Mouse (Mus musculus): ENCODE data around the gene Kcnj14.
A peak's percentile ranks its signal among the peaks of the same experiment; 100 is the strongest.

Kcnj14 gene

DNA sequence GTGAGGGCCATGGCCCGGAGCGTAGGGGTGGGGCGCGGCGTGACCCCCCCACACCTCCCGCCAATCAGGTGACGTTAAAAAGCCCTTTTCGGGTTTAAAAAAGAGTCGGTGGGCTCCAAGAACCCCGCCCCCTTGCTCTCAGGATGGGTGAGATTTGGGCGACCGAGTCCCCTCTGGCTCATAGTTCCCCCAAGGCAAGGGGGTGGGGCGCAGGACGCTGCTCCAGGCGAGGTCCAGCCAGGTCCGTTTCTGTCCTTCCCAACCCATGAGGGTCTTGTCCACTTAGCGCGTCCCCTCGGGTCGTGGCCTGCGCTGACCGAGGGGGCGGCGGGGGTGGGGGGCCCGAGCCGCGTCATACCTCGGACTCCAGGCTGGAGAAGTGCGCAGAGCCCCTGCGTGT lies 7.8 kb upstream of the Kcnj14 start:
- DNase-seq (ENCODE audit: low spot score in 2 of 2), result no peak

DNA sequence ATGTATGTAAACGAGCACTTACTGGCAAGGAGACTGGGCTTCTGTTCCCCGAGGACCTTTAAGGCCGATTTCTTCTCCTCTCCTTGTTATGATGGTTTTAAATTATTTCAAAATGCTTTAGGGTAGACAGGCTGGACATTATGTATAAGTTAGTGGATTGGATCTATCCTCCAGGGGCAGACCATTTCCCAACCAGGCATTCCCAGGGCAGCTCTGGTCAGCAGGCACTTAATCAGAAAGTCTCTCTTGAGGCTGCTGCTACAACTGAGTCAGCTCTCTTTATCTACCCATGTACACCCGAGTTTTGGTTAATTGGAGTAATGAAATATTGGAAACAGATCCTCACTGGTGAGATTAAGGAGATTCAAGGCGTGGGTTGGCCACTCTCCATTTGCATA lies 6.5 kb upstream of the Kcnj14 start:
- no peak for DNase-seq (ENCODE audit: low spot score in 2 of 2)

DNA sequence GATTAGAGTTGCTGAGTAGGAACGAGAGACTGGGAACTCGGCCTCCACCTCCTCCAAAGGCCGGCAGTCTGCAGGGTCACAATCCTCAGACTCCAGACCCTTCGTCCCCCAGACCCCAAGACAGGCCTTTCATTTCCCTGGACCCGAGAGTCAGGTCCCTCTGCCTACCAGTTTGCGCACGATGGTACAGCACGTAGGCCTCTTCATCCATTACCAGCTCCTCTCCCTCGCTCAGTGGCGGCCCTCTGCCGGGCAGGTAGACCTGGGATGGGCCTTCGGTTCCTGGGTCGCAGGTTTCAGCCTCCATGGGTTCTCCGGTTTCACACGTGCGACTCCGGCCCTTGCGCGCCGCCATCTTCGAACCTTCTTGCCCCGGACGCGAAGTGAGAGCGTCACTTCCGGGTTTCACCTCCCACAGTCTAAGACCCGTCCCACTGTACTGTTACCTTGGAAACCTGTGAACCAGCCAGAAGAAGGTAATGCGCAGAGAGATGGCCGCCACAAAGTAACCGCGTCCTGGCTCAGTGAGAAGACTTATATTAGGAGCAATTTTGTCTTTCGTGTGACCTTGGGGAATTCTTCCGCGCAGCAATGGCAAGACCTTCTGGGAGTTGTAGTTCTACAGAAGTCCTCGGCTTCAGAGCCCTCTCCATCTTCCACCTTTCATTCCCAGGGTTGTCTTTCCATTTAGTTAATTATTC lies 6.0 kb upstream of the Kcnj14 start, which contains the start of gene Grwd1:
Gene Grwd1, minus strand, starts transcription at position 518 of the 701 bp plus-strand sequence.
- peak; percentile 77 to 80 for DNase-seq (ENCODE audit: low spot score in 2 of 2)

DNA sequence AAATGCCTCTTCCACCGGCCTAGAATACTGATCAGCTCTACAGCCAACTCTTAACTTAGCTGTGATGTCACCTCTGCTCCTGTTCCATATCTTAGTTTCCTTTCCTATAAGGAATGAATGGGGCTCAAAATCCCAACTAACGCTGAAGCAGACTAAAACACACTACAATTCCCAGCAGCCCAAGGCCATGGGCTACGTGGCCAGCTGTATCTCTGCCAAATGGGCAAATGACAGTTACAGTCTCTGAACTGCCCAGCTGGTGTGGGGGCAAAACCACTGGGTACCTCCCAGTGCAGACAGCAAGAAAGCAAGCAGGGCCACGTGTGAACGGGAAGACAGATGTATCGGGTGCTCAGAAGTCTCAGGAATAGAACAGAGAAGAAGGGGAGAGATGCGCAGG lies 2.0 kb upstream of the Kcnj14 start:
- DNase-seq (ENCODE audit: low spot score in 2 of 2), result no peak

DNA sequence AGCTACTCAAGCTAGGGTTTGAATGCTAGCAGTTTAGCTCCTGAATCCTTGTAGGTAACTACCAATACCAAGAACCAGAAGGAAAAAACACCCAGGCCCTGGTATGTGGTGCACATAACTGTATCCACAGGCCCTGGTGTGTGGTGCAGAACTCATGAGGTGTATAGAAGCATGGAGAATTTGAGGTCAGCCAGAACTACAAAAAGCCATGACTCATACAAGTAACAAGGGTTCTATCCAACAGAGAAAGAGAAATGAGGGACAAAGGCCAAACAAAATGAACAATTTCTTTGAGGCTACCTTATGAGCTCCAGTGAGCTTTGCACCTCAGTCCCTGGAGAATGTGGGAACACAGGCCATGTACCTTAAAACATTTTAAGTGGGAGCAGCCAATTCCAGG lies 3.7 kb downstream of the Kcnj14 start:
- DNase-seq (ENCODE audit: low spot score in 2 of 2), result no peak

DNA sequence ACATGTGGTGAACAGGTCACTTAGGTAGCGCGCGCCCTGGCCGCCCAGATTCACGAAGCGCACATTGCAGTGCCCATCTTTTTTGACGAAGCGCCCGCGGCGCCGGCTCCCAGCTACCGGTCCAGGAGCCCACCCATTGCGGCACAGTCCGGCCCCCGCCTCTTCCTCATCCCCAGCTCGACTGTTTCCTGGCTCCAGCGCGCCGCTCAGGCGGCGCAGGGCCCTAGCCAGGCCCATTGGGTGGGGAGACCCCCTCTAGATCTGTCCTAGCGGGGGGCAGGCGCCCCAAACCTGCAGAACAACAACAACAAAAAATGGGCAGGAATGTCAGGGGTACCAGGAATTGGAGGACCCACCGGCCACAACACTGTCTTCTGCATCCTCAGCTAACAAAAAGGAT lies 4.7 kb downstream of the Kcnj14 start:
- no peak for DNase-seq (ENCODE audit: low spot score in 2 of 2)

DNA sequence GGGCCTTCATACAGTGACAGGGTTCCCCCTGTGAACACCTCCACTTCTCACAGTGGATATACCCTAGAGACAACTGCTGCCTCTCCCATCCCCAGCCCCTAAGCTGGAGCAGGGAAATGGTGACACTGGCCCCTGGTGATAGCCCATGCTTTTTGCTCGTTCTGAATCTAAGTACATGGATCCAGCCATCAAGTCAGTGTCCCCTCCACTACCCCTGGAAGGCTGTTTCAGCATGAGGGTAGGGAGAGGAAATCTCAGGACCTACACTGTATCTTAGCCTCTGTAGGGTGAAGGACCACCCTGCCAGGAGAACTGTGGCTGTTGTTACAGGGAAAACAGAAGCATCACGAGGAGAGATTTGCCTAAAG lies 8.6 kb downstream of the Kcnj14 start:
- no peak for DNase-seq (ENCODE audit: low spot score in 2 of 2)

DNA sequence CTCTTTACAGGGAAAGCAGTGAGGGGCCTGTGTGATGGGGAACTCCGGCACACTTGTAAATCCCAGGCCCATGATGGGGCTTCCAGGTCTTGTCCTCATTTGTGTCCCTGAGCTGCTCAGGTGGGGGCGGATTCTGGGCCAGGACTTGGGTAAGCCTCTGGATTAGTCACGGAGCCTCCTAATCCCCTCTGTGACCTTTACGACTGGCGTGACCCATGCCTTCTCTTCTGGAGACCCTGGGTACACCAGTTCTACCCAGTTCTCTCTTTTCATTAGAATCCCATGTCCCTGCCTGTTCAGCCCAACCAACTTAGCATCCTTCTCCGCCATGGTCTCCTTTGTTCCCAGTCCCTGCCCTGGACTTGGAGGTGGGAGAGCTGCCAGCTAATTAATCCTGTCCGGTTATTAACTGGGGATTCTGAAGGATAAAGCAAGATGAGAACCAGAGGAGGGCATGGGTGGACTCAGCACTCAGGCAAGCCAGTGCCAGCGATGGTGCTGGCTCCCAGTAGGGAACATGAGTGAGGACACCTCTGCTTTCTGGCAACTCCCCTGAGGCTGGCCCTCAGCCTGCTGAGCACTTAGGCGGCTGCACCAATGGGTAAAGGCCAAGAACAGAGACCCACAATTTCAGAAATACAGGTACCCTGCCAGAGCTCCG lies 9.1 kb downstream of the Kcnj14 start:
- no peak for DNase-seq (ENCODE audit: low spot score in 2 of 2)

DNA sequence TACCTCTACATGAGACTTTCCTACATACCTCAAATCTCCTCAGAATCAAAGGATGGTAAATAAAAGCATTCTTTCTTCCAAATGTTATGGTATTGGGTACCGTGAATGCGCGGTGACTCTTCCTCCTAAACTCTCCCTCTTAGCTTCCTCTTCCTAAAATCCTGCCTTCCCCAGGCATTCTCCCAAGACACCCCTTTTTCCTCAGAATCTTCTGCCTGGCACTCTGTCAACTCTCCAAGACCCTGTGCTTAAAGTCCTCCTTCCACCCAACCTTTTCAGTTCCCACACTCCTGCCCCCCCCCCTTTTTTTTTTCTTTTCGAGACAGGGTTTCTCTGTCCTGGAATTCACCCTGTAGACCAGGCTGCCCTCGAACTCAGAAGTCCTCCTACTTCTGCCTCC lies 9.7 kb downstream of the Kcnj14 start:
- no peak for DNase-seq (ENCODE audit: low spot score in 2 of 2)

DNA sequence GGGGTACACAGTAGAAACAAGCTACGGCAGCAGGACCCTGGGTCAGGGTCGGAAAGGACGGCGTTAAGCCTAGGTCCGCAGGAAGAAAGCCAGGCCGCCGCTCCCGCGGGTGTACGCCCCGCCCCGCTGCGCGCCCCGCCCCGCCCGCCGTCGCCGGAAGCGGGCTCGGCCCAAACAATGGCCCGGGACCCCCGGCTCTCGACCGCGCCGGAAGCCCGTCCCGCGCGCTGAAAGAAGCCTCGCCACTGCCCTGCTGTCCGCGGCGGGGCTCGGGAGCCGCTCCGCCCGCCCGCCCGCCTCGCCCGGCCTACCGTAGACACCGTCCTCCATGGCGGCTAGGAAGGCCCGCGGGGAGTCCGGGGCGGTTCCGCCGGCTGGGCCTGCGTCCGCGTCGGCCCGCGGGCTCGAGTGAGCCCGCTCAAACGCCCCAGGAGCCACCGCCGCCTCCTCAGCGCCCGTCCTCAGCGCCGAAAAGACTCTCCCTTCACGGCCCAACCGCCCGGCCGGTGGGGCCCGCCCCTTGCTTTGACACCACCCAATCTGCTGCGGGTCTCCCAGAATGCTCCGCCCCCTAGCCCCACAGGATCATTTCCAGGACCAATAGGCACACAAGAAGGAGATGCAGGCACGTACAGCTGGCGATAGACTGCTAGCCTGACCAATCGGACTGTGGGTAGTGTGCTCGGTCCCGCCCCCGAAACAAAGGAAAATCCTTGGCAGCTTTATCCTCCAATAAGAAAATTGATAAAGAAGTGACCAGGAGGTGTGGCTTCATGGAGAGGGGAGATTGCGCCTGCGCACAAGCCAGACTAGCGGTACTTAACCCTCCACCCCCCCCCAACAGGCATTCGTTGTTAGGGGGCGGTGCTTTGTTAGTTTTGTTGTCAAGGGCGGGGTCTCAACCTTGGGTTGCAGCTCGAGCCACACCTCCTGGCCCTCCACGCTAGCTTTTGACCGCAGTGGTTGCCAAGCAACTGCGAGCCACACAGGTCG lies 10.5 kb downstream of the Kcnj14 start, which contains the start of gene Cyth2:
Gene Cyth2, minus strand, starts transcription at position 795 of the 993 bp plus-strand sequence.
- peak; percentile 97 to 99 for DNase-seq (ENCODE audit: low spot score in 2 of 2)

DNA sequence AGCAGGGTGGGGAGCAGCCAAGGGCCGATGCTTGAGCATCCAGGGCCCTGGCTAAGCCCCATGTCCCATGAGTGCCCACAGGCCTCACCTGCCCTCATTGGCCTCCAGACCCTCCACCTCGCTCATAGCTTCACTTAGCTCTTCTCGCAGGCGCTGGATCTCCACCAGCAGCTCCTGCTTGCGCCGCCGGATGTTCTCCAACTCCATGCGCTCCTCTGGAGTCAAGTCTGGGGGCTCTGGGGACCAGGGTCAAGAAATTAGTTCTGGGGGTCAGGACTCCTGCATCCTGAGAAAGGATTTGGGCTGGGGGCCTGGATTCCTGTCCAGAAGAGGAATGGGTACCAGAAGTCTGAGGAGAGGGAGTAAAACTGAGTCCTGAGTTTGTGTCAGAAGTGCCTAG lies 11.7 kb downstream of the Kcnj14 start:
- no peak for DNase-seq (ENCODE audit: low spot score in 2 of 2)

DNA sequence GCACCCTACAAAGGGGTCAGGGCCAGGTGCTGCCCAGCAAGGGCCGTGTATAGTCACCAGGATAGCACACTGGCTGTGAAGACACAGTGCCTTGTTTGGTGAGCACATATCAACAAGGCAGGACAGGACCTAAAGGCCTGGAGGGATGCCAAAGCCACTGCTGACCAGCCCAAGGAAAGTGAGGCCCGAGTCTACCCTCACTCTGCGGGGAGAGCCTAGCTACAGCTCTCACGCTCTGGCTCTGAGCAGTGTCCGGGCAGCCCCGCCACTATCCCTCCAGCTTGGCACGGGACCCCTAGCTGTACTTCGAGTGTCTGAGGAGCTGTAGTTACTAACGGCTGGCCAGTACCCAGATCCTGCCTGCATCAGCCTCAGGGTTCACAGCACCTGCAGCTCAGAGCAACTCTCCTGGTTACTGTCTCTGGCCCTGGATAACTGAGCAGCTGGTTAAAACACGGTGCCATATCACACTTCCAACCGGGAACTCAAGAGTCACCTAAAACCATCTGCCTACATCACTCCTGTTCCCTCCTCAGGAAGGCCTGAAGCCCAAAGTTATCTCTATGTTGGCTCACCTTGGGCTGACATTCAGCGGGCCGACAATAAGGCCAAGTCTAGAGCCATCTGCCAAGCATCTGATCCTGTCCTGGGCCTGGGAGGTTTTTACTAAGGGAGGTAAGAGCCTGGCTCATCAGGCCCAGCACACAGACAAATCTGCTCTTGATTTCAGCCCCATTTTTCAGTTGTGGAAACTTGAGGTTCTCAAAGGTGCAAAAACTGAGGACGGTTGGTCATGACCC lies 15.1 kb downstream of the Kcnj14 start:
- no peak for DNase-seq (ENCODE audit: low spot score in 2 of 2)

DNA sequence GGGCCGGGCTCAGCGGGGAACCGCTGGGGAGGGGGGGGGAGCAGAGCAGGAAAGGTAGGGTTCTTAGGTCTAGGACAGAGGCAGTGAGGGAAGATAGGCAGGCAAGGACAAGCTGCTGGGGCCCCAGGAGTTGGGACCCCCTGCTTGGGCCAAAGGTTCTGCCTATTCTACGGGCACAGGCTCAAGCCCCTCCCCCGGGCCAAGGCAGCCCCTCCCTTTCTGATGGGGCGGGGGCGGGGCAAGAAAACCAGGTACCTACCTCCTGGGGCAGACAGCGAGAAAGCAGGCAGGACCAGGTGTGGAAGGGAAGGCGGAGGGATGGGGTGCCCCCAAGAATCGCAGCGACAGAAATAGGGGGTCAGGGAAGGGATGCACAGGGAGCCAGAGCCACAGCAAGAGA lies 16.1 kb downstream of the Kcnj14 start:
- no peak for DNase-seq (ENCODE audit: low spot score in 2 of 2)

DNA sequence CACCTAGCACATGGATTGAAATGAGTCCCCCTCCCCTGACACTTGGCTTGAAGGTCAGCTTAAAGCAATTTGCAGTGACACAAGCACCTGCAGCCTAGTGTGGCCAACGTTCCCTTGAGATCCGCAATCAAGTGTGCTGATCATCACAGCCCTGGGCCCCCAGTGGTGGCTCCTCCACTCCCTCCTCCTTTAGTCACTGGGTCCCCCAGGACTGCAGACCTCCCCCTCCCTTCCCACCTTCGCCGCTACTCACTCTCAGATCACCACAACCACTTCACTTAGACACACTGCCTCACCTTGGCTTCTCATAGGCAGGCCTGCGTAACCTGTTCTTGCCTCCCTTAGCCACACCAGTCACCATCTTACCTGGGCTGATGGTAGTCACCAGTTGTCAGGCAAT lies 18.6 kb downstream of the Kcnj14 start:
- no peak for DNase-seq (ENCODE audit: low spot score in 2 of 2)

DNA sequence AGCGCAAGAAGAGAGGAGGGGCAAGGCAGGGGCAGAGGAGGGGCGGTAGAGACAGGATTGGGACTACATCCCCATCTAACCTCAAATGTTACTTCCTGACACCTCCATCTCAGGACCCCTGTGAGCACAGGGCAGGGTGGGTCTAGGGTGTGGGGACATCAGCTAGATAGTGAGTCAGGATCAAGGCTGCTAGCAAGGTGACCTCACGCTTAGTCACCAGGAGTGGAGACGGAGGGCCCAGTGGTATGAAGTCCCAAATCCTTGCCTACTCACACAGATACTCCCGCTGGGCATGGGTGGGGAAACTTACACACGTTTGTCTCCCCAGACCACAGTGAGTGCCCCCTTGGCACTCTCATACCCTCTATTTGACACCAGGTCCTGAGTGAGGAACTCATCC lies 22.0 kb downstream of the Kcnj14 start:
- no peak for DNase-seq (ENCODE audit: low spot score in 2 of 2)

DNA sequence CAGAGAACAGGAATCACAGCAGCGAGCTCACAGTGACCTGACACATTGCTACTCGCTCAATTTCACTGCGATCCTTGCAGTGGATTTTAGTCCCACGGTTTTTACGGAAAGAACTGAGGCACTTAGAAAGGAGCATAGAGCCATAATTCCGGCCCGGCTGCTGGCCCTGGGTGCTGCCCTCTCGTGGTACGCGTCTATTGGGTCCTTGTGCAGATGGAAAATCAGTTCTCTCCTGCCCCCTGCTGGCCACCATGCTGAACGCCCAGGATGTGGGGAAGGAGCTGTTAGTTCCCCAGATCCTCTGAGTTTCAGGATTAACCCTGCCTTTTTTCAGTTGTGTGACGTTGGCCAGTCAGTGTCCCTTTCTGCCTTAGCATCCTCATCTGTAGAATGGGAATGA lies 23.2 kb downstream of the Kcnj14 start:
- peak; percentile 82 to 93 for DNase-seq (ENCODE audit: low spot score in 2 of 2)

DNA sequence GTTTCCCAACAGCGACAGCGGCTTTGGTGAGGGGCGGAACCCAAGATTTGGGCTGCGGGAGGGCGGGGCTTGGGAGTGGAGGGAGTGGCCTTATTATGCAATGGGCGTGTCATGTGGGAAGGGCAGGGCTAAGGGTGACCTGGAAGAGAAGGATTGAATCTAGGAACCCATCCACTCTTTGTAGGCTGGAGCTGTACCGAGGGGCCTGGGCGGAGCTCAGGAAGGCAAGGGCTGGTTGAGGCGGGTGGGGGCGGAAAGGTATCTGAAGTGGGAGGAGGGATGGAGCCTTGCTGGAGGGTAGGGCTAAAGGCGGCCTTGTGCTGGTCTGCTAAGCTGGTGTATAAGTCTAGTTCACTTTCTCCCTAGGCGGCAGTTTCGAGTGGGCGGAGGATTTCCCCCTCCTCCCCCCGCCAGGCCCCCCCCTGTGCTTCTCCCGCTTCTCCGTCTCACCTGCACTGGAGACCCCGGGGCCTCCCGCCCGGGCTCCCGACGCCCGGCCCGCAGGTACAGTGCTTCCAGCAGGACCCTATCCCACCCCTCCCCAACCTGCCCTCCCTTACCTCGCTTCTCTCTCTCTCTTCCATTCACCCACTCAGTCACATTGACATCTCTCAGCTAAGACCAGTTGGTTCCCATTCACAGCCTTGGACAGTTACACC lies 23.9 kb downstream of the Kcnj14 start:
- no peak for DNase-seq (ENCODE audit: low spot score in 2 of 2)

DNA sequence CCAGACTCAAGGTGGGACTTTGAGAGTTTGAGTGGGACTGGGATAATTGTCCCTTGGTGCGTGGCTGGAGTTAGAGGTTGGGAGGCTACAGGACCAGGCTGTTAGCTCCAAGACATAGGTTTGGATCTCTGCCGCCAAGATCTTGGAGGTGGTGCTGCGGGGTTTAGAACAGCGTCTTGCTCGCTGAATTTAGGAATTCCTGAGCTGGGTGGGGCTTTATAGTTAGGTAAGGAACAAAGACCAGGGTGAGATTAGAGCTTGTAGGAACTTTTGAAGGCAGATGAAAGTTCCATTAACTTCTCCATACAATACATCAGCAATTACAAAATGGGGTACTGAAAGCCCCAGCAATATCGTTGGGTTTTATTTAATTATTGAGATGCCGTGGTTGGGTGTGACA lies 24.6 kb downstream of the Kcnj14 start:
- DNase-seq (ENCODE audit: low spot score in 2 of 2), result no peak

DNA sequence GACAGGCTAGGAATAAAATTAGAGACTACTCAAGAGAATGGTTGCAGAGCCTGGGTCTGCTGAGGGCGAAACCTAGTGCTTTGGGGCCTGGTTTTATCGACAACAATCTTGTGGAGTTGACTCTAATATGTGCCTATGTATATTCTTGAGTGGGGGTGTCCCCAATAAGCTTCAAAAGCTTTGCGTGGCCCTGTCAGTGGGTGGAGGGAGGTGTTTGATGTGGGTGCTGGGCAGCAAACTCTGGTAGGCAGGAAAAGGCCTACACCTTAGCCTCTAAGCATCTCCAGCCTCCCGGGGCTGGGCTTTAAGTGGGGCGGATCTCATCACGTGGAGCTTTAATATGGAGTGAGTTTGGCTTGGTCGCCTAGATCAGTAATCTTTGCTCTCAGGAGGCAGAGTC lies 25.7 kb downstream of the Kcnj14 start:
- no peak for DNase-seq (ENCODE audit: low spot score in 2 of 2)

DNA sequence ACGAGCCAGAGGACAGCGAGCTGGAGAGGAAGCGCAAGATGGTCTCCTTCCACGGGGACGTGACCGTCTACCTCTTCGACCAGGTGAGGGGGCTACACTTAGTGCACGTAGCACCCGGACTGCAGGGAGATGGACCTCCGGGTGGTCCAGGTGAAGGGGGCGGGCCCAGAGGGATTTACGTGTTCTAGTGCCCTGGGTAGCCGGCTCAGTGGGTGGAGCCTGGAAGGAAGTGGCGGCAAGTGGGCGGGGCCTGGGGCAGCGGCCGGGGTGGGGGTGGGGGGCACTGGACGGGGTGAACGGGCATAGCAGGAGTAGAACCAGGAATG lies 26.1 kb downstream of the Kcnj14 start:
- no peak for DNase-seq (ENCODE audit: low spot score in 2 of 2)
